Mouse (Mus musculus): ENCODE results near the gene Kcp. TPM values are rescaled to one million over a fixed set of nuclear protein-coding genes. Genes with fewer than 3 reads are reported as not detected.

Gene Kcp
- polyA plus RNA-seq, 1 experiment from 2014 or later = 12.9 TPM

- peak; percentile 93 for DNase-seq (ENCODE audit: low spot score)
- H3K27ac ChIP-seq (ENCODE audit: low read depth, low read length) = no peak overlapping the region
- peak overlapping the region; percentile 21 for H3K4me3 ChIP-seq (ENCODE audit: low read depth, low read length)
- H3K9ac ChIP-seq (ENCODE audit: low read depth, low read length) = no peak overlapping the region
- WGBS = 5% methylated on average over 26 of the region's 26 CpGs
- peak overlapping the region; percentile 61 for H3K4me2 ChIP-seq (replicated peaks; ENCODE audit: low read depth, low read length)
- peak; percentile 75 for ATAC-seq (ENCODE audit: low FRiP score)
- no peaks in the 10 kb centered on the region for H3K36me3 ChIP-seq (ENCODE audit: control insufficient read depth, insufficient read depth, low read length)
- no peaks in the 10 kb centered on the region for H3K4me1 ChIP-seq (replicated peaks; ENCODE audit: control insufficient read depth, insufficient read depth, low read length)
- no peaks in the 10 kb centered on the region for H3K9me3 ChIP-seq (ENCODE audit: control insufficient read depth, low read length)
- H3K27me3 ChIP-seq (ENCODE audit: control insufficient read depth, insufficient read depth, low read length) = peaks cover 2% of the 10 kb centered on the region
These were observed 22.8 kb downstream of the Kcp start for GRCm38 (mm10) chr6:29484716-29485559.

- Histone ChIP-seq H3K4me3 (ENCODE audit: low read depth, low read length) (no peak overlapping the region), H3K4me1 (replicated peaks; ENCODE audit: control insufficient read depth, insufficient read depth, low read length) (no peaks in the 10 kb centered on the region), H3K9me3 (ENCODE audit: control insufficient read depth, low read length) (no peaks in the 10 kb centered on the region), H3K4me2 (replicated peaks; ENCODE audit: low read depth, low read length) (no peak overlapping the region), H3K9ac (ENCODE audit: low read depth, low read length) (no peak overlapping the region), H3K36me3 (ENCODE audit: control insufficient read depth, insufficient read depth, low read length) (no peaks in the 10 kb centered on the region), H3K27ac (ENCODE audit: low read depth, low read length) (no peak overlapping the region), H3K27me3 (ENCODE audit: control insufficient read depth, insufficient read depth, low read length) (peaks cover 2% of the 10 kb centered on the region)
- DNase-seq (ENCODE audit: low spot score) (no peak), ATAC-seq (ENCODE audit: low FRiP score) (no peak)
- 96% methylated on average over 13 of the region's 13 CpGs for WGBS
These were observed 25.1 kb downstream of the Kcp start for GRCm38 (mm10) chr6:29482691-29483090.

- 52% methylated on average over 2 of the region's 2 CpGs for WGBS
- no peak for ATAC-seq (ENCODE audit: low FRiP score)
- no peak overlapping the region for H3K4me3 ChIP-seq (ENCODE audit: low read depth, low read length)
These were observed 33.0 kb downstream of the Kcp start for GRCm38 (mm10) chr6:29474736-29475135.

GRCm38 (mm10) chr6:29473941-29474691 lies 33.6 kb downstream of the Kcp start:
- peak; percentile 92 for ATAC-seq (ENCODE audit: low FRiP score)
- Histone ChIP-seq H3K9me3 (ENCODE audit: control insufficient read depth, low read length) (no peaks in the 10 kb centered on the region), H3K4me2 (replicated peaks; ENCODE audit: low read depth, low read length) (peak overlapping the region; percentile 60), H3K4me3 (ENCODE audit: low read depth, low read length) (peak overlapping the region; percentile 36), H3K4me1 (replicated peaks; ENCODE audit: control insufficient read depth, insufficient read depth, low read length) (peaks cover 2% of the 10 kb centered on the region; the same call in 1 of the 2 replicates), H3K27me3 (ENCODE audit: control insufficient read depth, insufficient read depth, low read length) (peaks cover 3% of the 10 kb centered on the region; the same call in 1 of the 2 replicates), H3K27ac (ENCODE audit: low read depth, low read length) (no peak overlapping the region), H3K36me3 (ENCODE audit: control insufficient read depth, insufficient read depth, low read length) (no peaks in the 10 kb centered on the region), H3K9ac (ENCODE audit: low read depth, low read length) (peak overlapping the region; percentile 28; the same call in 1 of the 2 replicates)
- WGBS = 3% methylated on average over 33 of the region's 33 CpGs
- DNase-seq (ENCODE audit: low spot score) = peak; percentile 82

More at GRCm38 (mm10) chr6:29474736-29475135, 33.0 kb downstream of the Kcp start:
- H3K9ac ChIP-seq (ENCODE audit: low read depth, low read length) = no peak overlapping the region
- H3K4me2 ChIP-seq (replicated peaks; ENCODE audit: low read depth, low read length) = no peak overlapping the region
- no peak overlapping the region for H3K27ac ChIP-seq (ENCODE audit: low read depth, low read length)
- H3K36me3 ChIP-seq (ENCODE audit: control insufficient read depth, insufficient read depth, low read length) = no peaks in the 10 kb centered on the region
- no peaks in the 10 kb centered on the region for H3K9me3 ChIP-seq (ENCODE audit: control insufficient read depth, low read length)
- H3K27me3 ChIP-seq (ENCODE audit: control insufficient read depth, insufficient read depth, low read length) = peaks cover 3% of the 10 kb centered on the region; the same call in 1 of the 2 replicates
- DNase-seq (ENCODE audit: low spot score) = no peak
- peaks cover 2% of the 10 kb centered on the region; the same call in 1 of the 2 replicates for H3K4me1 ChIP-seq (replicated peaks; ENCODE audit: control insufficient read depth, insufficient read depth, low read length)

- no peak within 1 kb of the TSS for H3K4me2 ChIP-seq (replicated peaks; ENCODE audit: low read depth, low read length)
- ATAC-seq (ENCODE audit: low FRiP score) = no peak
These were observed 36.6 kb downstream of the Kcp start, which contains the start of gene Atp6v1fnb for GRCm38 (mm10) chr6:29471137-29471536. TSS of gene Atp6v1fnb (plus strand) at chr6:29471437.

GRCm38 (mm10) chr6:29468851-29469250 lies 38.9 kb downstream of the Kcp start:
- Histone ChIP-seq H3K36me3 (ENCODE audit: control insufficient read depth, insufficient read depth, low read length) (no peaks in the 10 kb centered on the region), H3K9me3 (ENCODE audit: control insufficient read depth, low read length) (no peaks in the 10 kb centered on the region), H3K4me1 (replicated peaks; ENCODE audit: control insufficient read depth, insufficient read depth, low read length) (peaks cover 6% of the 10 kb centered on the region; the same call in 1 of the 2 replicates), H3K4me3 (ENCODE audit: low read depth, low read length) (no peak overlapping the region; the same call in 1 of the 2 replicates), H3K27me3 (ENCODE audit: control insufficient read depth, insufficient read depth, low read length) (no peaks in the 10 kb centered on the region), H3K9ac (ENCODE audit: low read depth, low read length) (no peak overlapping the region), H3K27ac (ENCODE audit: low read depth, low read length) (no peak overlapping the region), H3K4me2 (replicated peaks; ENCODE audit: low read depth, low read length) (peak overlapping the region; percentile 60; the same call in 1 of the 2 replicates)
- DNase-seq (ENCODE audit: low spot score) (no peak), ATAC-seq (ENCODE audit: low FRiP score) (no peak)
- WGBS = 88% methylated on average over 3 of the region's 3 CpGs

More at GRCm38 (mm10) chr6:29471137-29471536, 36.6 kb downstream of the Kcp start, which contains the start of gene Atp6v1fnb:
- Histone ChIP-seq H3K27me3 (ENCODE audit: control insufficient read depth, insufficient read depth, low read length) (peaks cover 3% of the 10 kb centered on the region; the same call in 1 of the 2 replicates), H3K9ac (ENCODE audit: low read depth, low read length) (no peak within 1 kb of the TSS), H3K9me3 (ENCODE audit: control insufficient read depth, low read length) (no peaks in the 10 kb centered on the region), H3K4me1 (replicated peaks; ENCODE audit: control insufficient read depth, insufficient read depth, low read length) (peaks cover 6% of the 10 kb centered on the region; the same call in 1 of the 2 replicates), H3K36me3 (ENCODE audit: control insufficient read depth, insufficient read depth, low read length) (no peaks in the 10 kb centered on the region), H3K4me3 (ENCODE audit: low read depth, low read length) (no peak within 1 kb of the TSS), H3K27ac (ENCODE audit: low read depth, low read length) (no peak within 1 kb of the TSS)
- no peak for DNase-seq (ENCODE audit: low spot score)
- 93% methylated on average over 4 of the region's 4 CpGs for WGBS

GRCm38 (mm10) chr6:29467583-29468354 lies 40.0 kb downstream of the Kcp start, which contains the start of gene Atp6v1f:
TSS of gene Atp6v1f (plus strand) at chr6:29467718.
- Histone ChIP-seq H3K36me3 (ENCODE audit: control insufficient read depth, insufficient read depth, low read length) (no peaks in the 10 kb centered on the region), H3K4me1 (replicated peaks; ENCODE audit: control insufficient read depth, insufficient read depth, low read length) (peaks cover 3% of the 10 kb centered on the region; the same call in 1 of the 2 replicates), H3K27me3 (ENCODE audit: control insufficient read depth, insufficient read depth, low read length) (no peaks in the 10 kb centered on the region), H3K4me2 (replicated peaks; ENCODE audit: low read depth, low read length) (peak within 1 kb of the TSS; percentile 60), H3K4me3 (ENCODE audit: low read depth, low read length) (peak within 1 kb of the TSS; percentile 68), H3K9ac (ENCODE audit: low read depth, low read length) (peak within 1 kb of the TSS; percentile 60), H3K9me3 (ENCODE audit: control insufficient read depth, low read length) (no peaks in the 10 kb centered on the region), H3K27ac (ENCODE audit: low read depth, low read length) (0 out of 2 replicates have a peak within 1 kb of the TSS, but pooled peaks have one; percentile 33)
- DNase-seq (ENCODE audit: low spot score) = peak; percentile 95
- WGBS = under 1% methylated on average over 39 of the region's 39 CpGs
- ATAC-seq (ENCODE audit: low FRiP score) = peak; percentile 95

- Histone ChIP-seq H3K36me3 (ENCODE audit: control insufficient read depth, insufficient read depth, low read length) (no peaks in the 10 kb centered on the region), H3K4me1 (replicated peaks; ENCODE audit: control insufficient read depth, insufficient read depth, low read length) (0 out of 2 replicates have a peak, but pooled peaks cover under 1% of the 10 kb centered on the region), H3K4me3 (ENCODE audit: low read depth, low read length) (no peak overlapping the region), H3K27me3 (ENCODE audit: control insufficient read depth, insufficient read depth, low read length) (no peaks in the 10 kb centered on the region), H3K27ac (ENCODE audit: low read depth, low read length) (no peak overlapping the region), H3K4me2 (replicated peaks; ENCODE audit: low read depth, low read length) (no peak overlapping the region), H3K9me3 (ENCODE audit: control insufficient read depth, low read length) (no peaks in the 10 kb centered on the region), H3K9ac (ENCODE audit: low read depth, low read length) (no peak overlapping the region)
- no peak for ATAC-seq (ENCODE audit: low FRiP score)
- WGBS = 79% methylated on average over 3 of the region's 3 CpGs
- DNase-seq (ENCODE audit: low spot score) = no peak
These were observed 44.4 kb downstream of the Kcp start for GRCm38 (mm10) chr6:29463388-29463787.
